Mouse (Mus musculus): ENCODE results near the gene Acer1. TPM values are rescaled to one million over a fixed set of nuclear protein-coding genes. Genes with fewer than 3 reads are reported as not detected.

The Acer1 gene
- polyA plus RNA-seq, 1 experiment from 2014 or later = 0.65 TPM

DNA sequence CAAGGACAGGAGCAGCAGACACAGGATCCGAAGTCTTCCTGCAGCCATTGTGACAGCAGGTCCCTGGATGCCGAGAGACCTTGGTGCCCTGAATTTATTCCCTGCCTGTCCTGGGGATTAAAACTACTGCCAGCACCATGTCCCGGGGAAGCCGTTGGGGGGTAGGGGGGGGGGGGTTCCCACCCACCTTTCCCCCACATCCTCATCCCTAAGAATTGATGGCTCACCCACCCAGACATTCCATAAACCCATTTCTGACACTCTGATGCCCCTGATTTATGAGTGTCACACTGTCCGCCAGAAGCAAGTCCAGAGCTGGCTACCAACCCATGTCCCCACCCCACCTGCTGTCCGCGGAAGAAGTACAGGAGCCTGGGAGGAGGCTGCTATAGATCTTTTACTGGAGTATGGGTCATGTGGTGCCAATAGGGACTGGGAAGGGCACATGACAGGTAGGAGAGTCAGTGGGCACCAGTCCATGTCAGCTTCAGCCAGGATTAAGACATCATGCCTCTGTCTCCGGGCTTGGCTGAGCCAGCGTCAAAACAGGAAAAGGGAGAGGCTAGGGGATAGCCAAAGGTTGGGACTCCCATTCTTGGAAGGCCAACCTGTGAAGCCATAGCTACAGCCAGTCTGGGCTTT is 18.2 kb upstream of the Acer1 start, which contains the start of gene Pspn:
Gene Pspn, minus strand, starts transcription at position 51 of the 642 bp plus-strand sequence.
- H3K9me3 ChIP-seq (ENCODE audit: control insufficient read depth) = no peaks in the 10 kb centered on the region
- no peaks in the 10 kb centered on the region for H3K27me3 ChIP-seq (replicated peaks; ENCODE audit: control insufficient read depth, insufficient read depth, low read length)
- H3K27ac ChIP-seq (ENCODE audit: low read depth, low read length) = no peak within 1 kb of the TSS
- H3K4me3 ChIP-seq (ENCODE audit: low read depth, low read length) = no peak within 1 kb of the TSS
- no peak within 1 kb of the TSS for H3K9ac ChIP-seq (ENCODE audit: low read depth, low read length)
- 0 out of 2 replicates have a peak, but pooled peaks cover 3% of the 10 kb centered on the region for H3K4me1 ChIP-seq (replicated peaks; ENCODE audit: control insufficient read depth, insufficient read depth, low read length)
- no peak for TF ChIP-seq CTCF (IDR thresholded peaks at IDR 0.05; ENCODE audit: low read depth)
- no peak within 1 kb of the TSS for H3K4me2 ChIP-seq (replicated peaks; ENCODE audit: low read depth)
- H3K36me3 ChIP-seq (ENCODE audit: control insufficient read depth, insufficient read depth) = peaks cover 49% of the 10 kb centered on the region
- ATAC-seq = no peak
- 88% methylated on average over 9 of the region's 9 CpGs for WGBS

DNA sequence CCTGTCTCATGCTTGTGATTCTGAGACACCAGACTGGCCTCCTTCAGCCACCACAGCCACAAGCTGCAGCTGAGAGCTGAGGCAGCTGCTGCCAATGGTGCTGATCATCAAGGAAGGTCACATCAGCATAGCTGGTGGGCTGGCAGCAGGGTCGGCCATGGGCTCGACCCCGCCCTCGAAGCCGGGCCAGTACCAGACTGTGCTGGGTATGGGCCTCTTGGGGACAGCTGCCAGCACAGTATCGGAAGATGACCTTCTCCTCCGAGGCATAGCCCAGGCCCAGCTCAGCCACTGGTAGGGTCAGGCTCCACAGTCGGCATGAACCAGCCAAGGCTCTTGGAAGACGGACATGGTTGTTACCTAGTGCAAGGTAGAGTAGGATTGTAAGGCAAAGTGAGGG is 17.5 kb upstream of the Acer1 start:
- Histone ChIP-seq H3K4me2 (replicated peaks; ENCODE audit: low read depth) (no peak overlapping the region), H3K9me3 (ENCODE audit: control insufficient read depth) (no peaks in the 10 kb centered on the region), H3K9ac (ENCODE audit: low read depth, low read length) (no peak overlapping the region), H3K4me3 (ENCODE audit: low read depth, low read length) (no peak overlapping the region), H3K27ac (ENCODE audit: low read depth, low read length) (no peak overlapping the region), H3K27me3 (replicated peaks; ENCODE audit: control insufficient read depth, insufficient read depth, low read length) (no peaks in the 10 kb centered on the region), H3K36me3 (ENCODE audit: control insufficient read depth, insufficient read depth) (peaks cover 48% of the 10 kb centered on the region), H3K4me1 (replicated peaks; ENCODE audit: control insufficient read depth, insufficient read depth, low read length) (0 out of 2 replicates have a peak, but pooled peaks cover 3% of the 10 kb centered on the region)
- no peak for TF ChIP-seq CTCF (IDR thresholded peaks at IDR 0.05; ENCODE audit: low read depth)
- WGBS = 95% methylated on average over 9 of the region's 9 CpGs
- no peak for ATAC-seq

DNA sequence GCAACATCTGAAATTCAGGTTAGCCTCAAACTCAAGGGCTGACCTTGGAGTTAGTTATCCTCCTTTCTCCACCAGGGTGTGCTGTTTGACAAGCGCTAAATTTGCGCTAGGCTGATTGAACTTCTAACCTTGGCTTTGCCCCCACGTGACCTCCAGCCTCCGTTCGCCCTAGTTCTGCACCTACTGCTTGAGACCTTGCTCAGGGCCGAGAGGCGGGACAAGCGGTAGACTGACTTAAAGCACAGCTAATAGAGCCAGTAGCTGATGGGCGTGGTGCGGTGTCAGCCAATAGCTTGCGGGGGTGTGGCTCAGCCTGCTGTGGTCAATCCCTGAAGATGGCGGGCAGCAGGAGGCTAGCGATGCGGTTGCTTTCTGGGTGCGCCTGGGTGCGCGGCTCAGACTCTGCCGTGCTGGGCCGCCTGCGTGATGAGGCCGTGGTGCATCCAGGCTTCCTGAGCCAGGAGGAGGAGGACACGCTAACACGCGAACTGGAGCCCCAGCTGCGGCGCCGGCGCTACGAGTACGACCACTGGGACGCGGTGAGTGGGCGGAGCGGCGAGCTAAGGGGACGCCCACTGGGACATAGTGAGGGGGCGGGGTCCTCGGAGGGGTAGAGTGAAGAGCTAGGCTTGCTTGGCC is 15.2 kb upstream of the Acer1 start, which contains the start of gene Alkbh7:
Gene Alkbh7, plus strand, starts transcription at position 311 of the 639 bp plus-strand sequence.
- Histone ChIP-seq H3K9ac (ENCODE audit: low read depth, low read length) (peak within 1 kb of the TSS; percentile 37), H3K36me3 (ENCODE audit: control insufficient read depth, insufficient read depth) (peaks cover 49% of the 10 kb centered on the region), H3K9me3 (ENCODE audit: control insufficient read depth) (no peaks in the 10 kb centered on the region), H3K4me2 (replicated peaks; ENCODE audit: low read depth) (peak within 1 kb of the TSS; percentile 82), H3K4me1 (replicated peaks; ENCODE audit: control insufficient read depth, insufficient read depth, low read length) (0 out of 2 replicates have a peak, but pooled peaks cover 3% of the 10 kb centered on the region), H3K4me3 (ENCODE audit: low read depth, low read length) (peak within 1 kb of the TSS; percentile 88), H3K27ac (ENCODE audit: low read depth, low read length) (peak within 1 kb of the TSS; percentile 41; the same call in 1 of the 2 replicates), H3K27me3 (replicated peaks; ENCODE audit: control insufficient read depth, insufficient read depth, low read length) (no peaks in the 10 kb centered on the region)
- peak; percentile 100 for ATAC-seq
- under 1% methylated on average over 38 of the region's 38 CpGs for WGBS
- peak; percentile 97 for TF ChIP-seq CTCF (IDR thresholded peaks at IDR 0.05; ENCODE audit: low read depth)

DNA sequence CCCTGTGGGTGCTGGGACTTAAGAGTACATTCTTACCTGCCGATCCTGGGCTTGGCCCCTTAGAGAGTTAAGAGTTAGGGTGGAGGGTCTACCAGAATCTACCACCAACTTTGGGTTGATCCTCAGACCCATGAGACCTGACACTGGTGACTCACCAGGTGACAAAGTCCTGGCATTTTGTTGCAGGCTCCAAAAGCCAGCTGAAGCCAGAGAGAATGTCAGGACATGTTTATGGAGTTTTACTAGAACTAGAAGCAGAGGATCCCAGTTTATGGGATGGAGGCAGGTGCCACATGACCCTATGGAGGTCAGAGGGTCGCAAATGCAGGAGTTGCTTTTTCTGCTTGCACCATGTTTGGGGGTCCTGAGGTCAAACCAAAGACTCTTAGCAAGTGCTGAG is 14.6 kb upstream of the Acer1 start:
- no peak overlapping the region for H3K4me3 ChIP-seq (ENCODE audit: low read depth, low read length)
- ATAC-seq = no peak
- 66% methylated on average over 2 of the region's 2 CpGs for WGBS

DNA sequence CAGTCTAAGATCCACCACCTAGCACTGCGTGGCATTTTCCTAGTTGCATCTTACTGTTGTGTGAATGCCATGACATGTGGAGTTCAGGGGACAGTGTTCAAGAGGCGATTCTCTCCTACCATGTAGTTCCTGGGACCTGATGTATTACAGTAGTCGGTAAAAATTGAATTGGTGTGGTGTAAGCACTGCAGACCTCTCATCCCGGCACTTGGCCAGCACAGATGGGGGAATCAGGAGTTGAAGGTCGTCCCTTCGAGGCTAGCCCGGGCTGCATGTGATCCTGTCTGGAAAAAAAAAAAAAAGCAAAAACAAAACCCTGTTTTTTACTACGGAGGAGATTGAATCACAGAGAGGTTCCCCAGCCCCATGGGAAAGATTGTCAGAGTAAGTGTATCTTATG is 13.1 kb upstream of the Acer1 start:
- H3K9ac ChIP-seq (ENCODE audit: low read depth, low read length) = no peak overlapping the region
- WGBS = 86% methylated on average over 8 of the region's 8 CpGs
- no peak overlapping the region for H3K27ac ChIP-seq (ENCODE audit: low read depth, low read length)
- ATAC-seq = no peak
- H3K36me3 ChIP-seq (ENCODE audit: control insufficient read depth, insufficient read depth) = peaks cover 50% of the 10 kb centered on the region
- no peaks in the 10 kb centered on the region for H3K27me3 ChIP-seq (replicated peaks; ENCODE audit: control insufficient read depth, insufficient read depth, low read length)
- no peak for TF ChIP-seq CTCF (IDR thresholded peaks at IDR 0.05; ENCODE audit: low read depth)
- H3K4me3 ChIP-seq (ENCODE audit: low read depth, low read length) = no peak overlapping the region
- 0 out of 2 replicates have a peak, but pooled peaks cover 3% of the 10 kb centered on the region for H3K4me1 ChIP-seq (replicated peaks; ENCODE audit: control insufficient read depth, insufficient read depth, low read length)
- H3K9me3 ChIP-seq (ENCODE audit: control insufficient read depth) = no peaks in the 10 kb centered on the region
- H3K4me2 ChIP-seq (replicated peaks; ENCODE audit: low read depth) = no peak overlapping the region

More for the DNA sequence above, 14.6 kb upstream of the Acer1 start:
- H3K27me3 ChIP-seq (replicated peaks; ENCODE audit: control insufficient read depth, insufficient read depth, low read length) = no peaks in the 10 kb centered on the region
- H3K9ac ChIP-seq (ENCODE audit: low read depth, low read length) = no peak overlapping the region
- peaks cover 50% of the 10 kb centered on the region for H3K36me3 ChIP-seq (ENCODE audit: control insufficient read depth, insufficient read depth)
- no peaks in the 10 kb centered on the region for H3K9me3 ChIP-seq (ENCODE audit: control insufficient read depth)
- H3K4me2 ChIP-seq (replicated peaks; ENCODE audit: low read depth) = no peak overlapping the region
- no peak for TF ChIP-seq CTCF (IDR thresholded peaks at IDR 0.05; ENCODE audit: low read depth)
- H3K27ac ChIP-seq (ENCODE audit: low read depth, low read length) = no peak overlapping the region
- H3K4me1 ChIP-seq (replicated peaks; ENCODE audit: control insufficient read depth, insufficient read depth, low read length) = 0 out of 2 replicates have a peak, but pooled peaks cover 3% of the 10 kb centered on the region

DNA sequence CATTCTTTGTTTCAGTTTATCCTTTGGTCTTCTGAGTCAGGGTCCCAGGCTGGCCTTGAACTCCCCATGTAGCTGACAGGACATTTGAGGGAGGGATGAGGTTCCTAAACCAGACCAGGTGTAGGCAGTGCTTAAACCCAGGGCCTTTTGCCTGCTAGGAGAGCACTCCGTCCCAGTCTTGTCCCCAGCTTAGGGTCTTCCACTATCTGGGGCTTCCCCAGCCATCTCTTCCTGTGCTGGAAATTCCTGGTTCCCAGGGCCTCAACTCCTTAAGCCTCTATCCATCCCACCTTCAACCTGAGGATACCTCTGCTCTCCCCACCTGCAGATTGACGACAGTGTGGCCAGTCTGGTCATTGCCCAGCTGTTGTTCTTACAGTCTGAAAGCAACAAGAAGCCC is 9.0 kb upstream of the Acer1 start:
- peaks cover 36% of the 10 kb centered on the region for H3K36me3 ChIP-seq (ENCODE audit: control insufficient read depth, insufficient read depth)
- H3K27me3 ChIP-seq (replicated peaks; ENCODE audit: control insufficient read depth, insufficient read depth, low read length) = no peaks in the 10 kb centered on the region
- no peak overlapping the region for H3K9ac ChIP-seq (ENCODE audit: low read depth, low read length)
- H3K27ac ChIP-seq (ENCODE audit: low read depth, low read length) = no peak overlapping the region
- H3K9me3 ChIP-seq (ENCODE audit: control insufficient read depth) = no peaks in the 10 kb centered on the region
- H3K4me2 ChIP-seq (replicated peaks; ENCODE audit: low read depth) = peak overlapping the region; percentile 86
- H3K4me3 ChIP-seq (ENCODE audit: low read depth, low read length) = peak overlapping the region; percentile 86
- ATAC-seq = no peak
- H3K4me1 ChIP-seq (replicated peaks; ENCODE audit: control insufficient read depth, insufficient read depth, low read length) = no peaks in the 10 kb centered on the region
- 70% methylated on average over 2 of the region's 2 CpGs for WGBS
- no peak for TF ChIP-seq CTCF (IDR thresholded peaks at IDR 0.05; ENCODE audit: low read depth)

Measured in intestine, postnatal 0 days (tissue).